Mouse (Mus musculus) midbrain, embryonic 11.5 days (tissue): ENCODE results near the gene Olfr1054. TPM values are rescaled to one million over a fixed set of nuclear protein-coding genes. Genes with fewer than 3 reads are reported as not detected.
"Not testable (repeated sequence)": the region's sequence is repeated elsewhere in the genome, so short reads cannot be mapped to it uniquely, and the experiment has no call there.

ENCODE experiments used
- ATAC-seq: fragments of 200-750 bp; cut with Nextera tagmentation; 2 replicates; pipeline ENCODE4 v1.8.0; 2017; ENCODE audit warnings: moderate TSS enrichment, moderate library complexity; ENCODE audit not compliant: low FRiP score
- DNase-seq: peaks from one replicate; pipeline ENCODE4 v3.0.0; 2015; ENCODE audit warnings: low spot score; ENCODE audit errors: missing footprints
- H3K27ac ChIP-seq: fragments of 300-500 bp; sonication (generic); 2 replicates; pipeline ENCODE4 v1.5.1; 2014; ENCODE audit warnings: low read depth, low read length
- H3K27me3 ChIP-seq: fragments of 300-500 bp; sonication (generic); 2 replicates; pipeline ENCODE4 v1.6.1; 2014; ENCODE audit warnings: mild to moderate bottlenecking, low read length, moderate library complexity, mixed read lengths; ENCODE audit not compliant: control insufficient read depth, insufficient read depth
- H3K36me3 ChIP-seq: fragments of 300-500 bp; sonication (generic); 2 replicates; pipeline ENCODE4 v1.6.1; 2014; ENCODE audit warnings: mild to moderate bottlenecking, low read length, moderate library complexity, mixed read lengths; ENCODE audit not compliant: control insufficient read depth, insufficient read depth
- H3K4me1 ChIP-seq: fragments of 300-500 bp; sonication (generic); 2 replicates; pipeline ENCODE4 v1.6.1; 2014; ENCODE audit warnings: low read length; ENCODE audit not compliant: control insufficient read depth, insufficient read depth
- H3K4me2 ChIP-seq: fragments of 300-500 bp; sonication (generic); 2 replicates; pipeline ENCODE4 v1.6.1; 2014; ENCODE audit warnings: mild to moderate bottlenecking, moderate library complexity
- H3K4me3 ChIP-seq: fragments of 300-500 bp; sonication (generic); 2 replicates; pipeline ENCODE4 v1.5.1; 2014; ENCODE audit warnings: low read depth, low read length
- H3K9ac ChIP-seq: fragments of 300-500 bp; sonication (generic); 2 replicates; pipeline ENCODE4 v1.6.1; 2014; ENCODE audit warnings: low read length
- H3K9me3 ChIP-seq: fragments of 300-500 bp; sonication (generic); 2 replicates; pipeline ENCODE4 v1.6.1; 2016; ENCODE audit warnings: low read length; ENCODE audit not compliant: control insufficient read depth
- WGBS: fragments of 180-500 bp; shearing (Covaris S2); extraction: QIAGEN DNeasy Blood & Tissue Kit; methylation state at CpG from one replicate; pipeline ENCODE4 v1.1.7; 2014; 5-methylcytosine and 5-hydroxymethylcytosine counted together
- polyA plus RNA-seq: library from polyadenylated mRNA; unstranded; fragments of >200 nt; fragmentation: Nextera tagmentation; extraction: Ambion mirVana; gene quantifications from 2 replicates; pipeline ENCODE4 v1.2.1, GENCODE M21; 2014

The Olfr1054 gene
- polyA plus RNA-seq, result not detected in 2 replicates

DNA sequence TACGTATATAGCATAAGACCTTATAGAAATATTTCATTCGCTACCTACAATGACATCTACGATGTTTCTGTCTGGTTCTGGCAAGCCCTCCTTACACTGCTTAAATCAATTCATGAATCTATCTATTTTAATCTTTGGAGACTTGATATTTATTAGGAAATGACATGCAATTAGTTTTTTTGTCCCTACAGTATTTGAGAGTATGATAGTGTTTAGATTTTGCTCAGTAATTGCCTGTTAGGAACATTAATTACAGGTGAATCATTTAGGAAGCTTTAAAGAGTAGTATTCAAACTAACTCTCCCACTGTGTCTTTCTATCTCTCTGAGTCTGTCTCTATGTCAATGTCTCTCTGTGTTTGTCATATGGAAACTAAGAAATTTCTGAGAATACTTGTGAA lies at the start of gene Olfr1054:
TSS of gene Olfr1054 (minus strand) at position 101 of the 400 bp plus-strand sequence.
- H3K9me3 ChIP-seq, result no peaks in the 10 kb centered on the region
- no peaks in the 10 kb centered on the region for H3K27me3 ChIP-seq
- H3K4me3 ChIP-seq, result no peak within 1 kb of the TSS
- no peak for DNase-seq
- no peaks in the 10 kb centered on the region for H3K36me3 ChIP-seq
- H3K27ac ChIP-seq, result no peak within 1 kb of the TSS
- no peak within 1 kb of the TSS for H3K9ac ChIP-seq
- WGBS, result 91% methylated on average over 3 of the region's 3 CpGs
- ATAC-seq, result no peak
- H3K4me2 ChIP-seq, result no peak within 1 kb of the TSS
- H3K4me1 ChIP-seq, result no peaks in the 10 kb centered on the region

DNA sequence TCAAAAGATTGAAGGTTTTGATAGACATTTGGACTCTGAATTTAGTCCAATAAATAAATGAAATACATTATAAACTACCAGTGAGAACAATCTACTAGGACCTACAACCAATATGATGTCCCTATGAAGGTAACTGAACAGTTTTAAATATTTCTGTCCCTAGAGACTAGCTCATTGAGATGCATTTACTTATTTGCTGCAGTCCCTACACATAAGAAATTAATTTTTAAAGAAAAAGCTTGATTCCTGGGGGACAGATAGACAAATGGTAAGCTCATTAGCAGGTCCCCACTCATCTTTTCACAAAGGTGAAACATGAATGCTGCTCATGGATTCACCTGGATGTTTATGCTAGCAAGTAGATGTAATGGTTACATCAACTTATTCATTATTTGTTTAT lies 43.1 kb upstream of the Olfr1054 start, which contains the start of gene Olfr1057:
TSS of gene Olfr1057 (minus strand) at position 101 of the 400 bp plus-strand sequence.
- Histone ChIP-seq H3K4me2 (no peak within 1 kb of the TSS), H3K9ac (no peak within 1 kb of the TSS), H3K27ac (no peak within 1 kb of the TSS), H3K4me3 (no peak within 1 kb of the TSS), H3K4me1 (no peaks in the 10 kb centered on the region), H3K9me3 (no peaks in the 10 kb centered on the region), H3K36me3 (no peaks in the 10 kb centered on the region), H3K27me3 (no peaks in the 10 kb centered on the region)
- DNase-seq (no peak), ATAC-seq (no peak)

DNA sequence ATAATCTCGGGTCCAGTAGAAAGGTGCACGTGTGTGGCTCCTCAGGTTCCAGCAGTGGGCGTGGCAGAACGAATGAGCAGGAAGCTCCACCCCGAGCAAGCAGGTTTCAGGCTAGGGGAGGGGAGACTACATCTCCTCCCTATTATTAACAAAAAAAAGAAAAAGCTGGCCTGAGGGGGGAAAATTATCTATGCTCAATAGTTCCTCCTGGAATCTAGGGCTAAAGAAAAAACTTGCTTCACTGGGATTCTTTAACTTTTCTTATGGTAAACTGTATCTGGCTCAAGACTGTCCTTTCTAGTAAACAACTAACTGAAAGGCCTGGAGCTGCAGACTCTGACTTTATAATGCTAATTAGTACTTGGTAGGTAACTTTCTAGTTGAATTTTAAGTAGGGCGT lies 31.1 kb upstream of the Olfr1054 start:
- H3K4me3 ChIP-seq, H3K36me3 ChIP-seq, ATAC-seq, H3K9ac ChIP-seq, H3K27me3 ChIP-seq, H3K4me1 ChIP-seq, H3K27ac ChIP-seq, DNase-seq, H3K9me3 ChIP-seq, H3K4me2 ChIP-seq: not testable (repeated sequence)
- no CpG with 5 or more reads among the region's 6 CpGs for WGBS

DNA sequence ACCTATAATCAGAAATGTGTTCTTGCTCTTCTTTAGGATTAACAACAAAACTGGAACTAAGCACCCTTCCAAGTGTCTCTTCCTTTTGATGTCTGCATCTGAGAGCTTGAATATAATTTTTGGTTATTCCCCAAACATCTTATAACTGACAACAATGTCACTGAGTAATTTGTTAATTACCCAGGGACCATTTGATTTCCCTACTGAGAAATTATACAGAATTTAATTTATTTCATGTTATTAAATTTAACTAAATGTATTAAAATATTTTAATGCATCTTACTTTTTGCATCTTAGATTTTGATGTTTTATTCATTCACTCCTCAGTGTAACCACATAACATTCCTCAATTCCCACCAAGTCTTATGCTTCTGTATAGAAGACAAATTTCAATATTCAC lies 27.1 kb upstream of the Olfr1054 start, which contains the start of gene Olfr1056:
TSS of gene Olfr1056 (minus strand) at position 101 of the 400 bp plus-strand sequence.
- ATAC-seq, result no peak

DNA sequence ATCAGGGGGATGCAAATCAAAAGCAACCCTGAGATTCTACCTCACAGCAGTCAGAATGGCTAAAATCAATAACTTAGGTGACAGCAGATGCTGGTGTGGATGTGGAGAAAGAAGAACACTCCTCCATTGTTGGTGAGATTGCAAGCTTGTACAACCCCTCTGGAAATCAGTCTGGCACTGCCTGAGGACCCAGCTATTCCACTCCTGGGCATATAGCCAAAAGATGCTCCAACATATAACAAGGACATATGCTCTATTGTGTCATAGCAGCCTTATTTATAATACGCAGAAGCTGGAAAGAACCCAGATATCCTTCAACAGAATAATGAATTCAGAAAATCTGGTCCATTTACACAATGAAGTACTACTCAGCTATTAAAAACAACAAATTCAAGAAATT lies 16.5 kb upstream of the Olfr1054 start:
- not testable (repeated sequence) for H3K27me3 ChIP-seq, H3K27ac ChIP-seq, ATAC-seq, H3K36me3 ChIP-seq, H3K9me3 ChIP-seq, H3K4me3 ChIP-seq, H3K4me2 ChIP-seq, DNase-seq, H3K9ac ChIP-seq, H3K4me1 ChIP-seq
- WGBS, result 93% methylated on average over 1 of the region's 1 CpGs

More for the DNA sequence above, 27.1 kb upstream of the Olfr1054 start, which contains the start of gene Olfr1056:
- H3K4me2 ChIP-seq, result no peak within 1 kb of the TSS
- no peak within 1 kb of the TSS for H3K4me3 ChIP-seq
- no peaks in the 10 kb centered on the region for H3K36me3 ChIP-seq
- no peak within 1 kb of the TSS for H3K27ac ChIP-seq
- H3K9ac ChIP-seq, result no peak within 1 kb of the TSS
- H3K27me3 ChIP-seq, result no peaks in the 10 kb centered on the region
- H3K4me1 ChIP-seq, result no peaks in the 10 kb centered on the region
- no peak for DNase-seq
- no peaks in the 10 kb centered on the region for H3K9me3 ChIP-seq

DNA sequence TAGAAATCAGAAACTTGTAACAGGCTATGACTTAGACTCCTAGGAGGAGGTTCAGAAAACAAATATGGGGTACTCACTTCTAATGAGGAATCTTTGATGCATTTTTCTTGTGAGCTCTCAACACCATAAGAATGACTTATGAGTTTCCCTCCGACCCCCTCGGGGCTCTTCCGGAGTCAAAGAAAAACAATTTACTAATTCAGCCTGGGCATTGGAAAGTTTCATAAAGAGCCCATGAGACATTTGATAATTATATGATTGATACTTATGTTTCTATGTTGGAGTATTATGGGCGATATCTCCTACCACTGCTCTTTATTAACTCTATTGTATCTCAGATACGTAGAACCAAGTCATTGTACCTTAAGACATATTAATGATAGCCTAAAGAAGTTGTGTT lies 15.0 kb upstream of the Olfr1054 start, which contains the start of gene Olfr1055:
TSS of gene Olfr1055 (minus strand) at position 101 of the 400 bp plus-strand sequence.
- WGBS, result 91% methylated on average over 5 of the region's 5 CpGs
- Histone ChIP-seq H3K4me1 (no peaks in the 10 kb centered on the region), H3K9me3 (no peaks in the 10 kb centered on the region), H3K4me2 (no peak within 1 kb of the TSS), H3K27me3 (no peaks in the 10 kb centered on the region), H3K9ac (no peak within 1 kb of the TSS), H3K27ac (no peak within 1 kb of the TSS), H3K36me3 (no peaks in the 10 kb centered on the region), H3K4me3 (no peak within 1 kb of the TSS)
- ATAC-seq (no peak), DNase-seq (no peak)

DNA sequence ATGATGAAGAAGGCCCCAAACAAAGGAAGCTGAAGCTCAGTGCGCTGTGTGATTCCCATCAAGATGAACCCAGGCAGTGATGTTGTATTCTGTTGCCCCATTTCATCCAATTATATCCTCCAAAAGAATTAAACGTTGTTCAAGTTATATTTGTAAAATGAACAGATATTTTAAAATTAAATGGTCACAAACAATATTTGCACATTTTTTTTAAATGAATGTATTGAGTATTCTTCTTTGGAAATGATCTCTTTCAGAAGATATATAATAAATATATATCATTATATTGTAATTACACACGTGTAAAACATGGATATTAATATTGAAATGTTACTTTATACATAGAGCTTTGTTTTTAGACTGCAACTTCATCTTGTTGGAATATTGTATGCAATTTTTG lies 20.0 kb downstream of the Olfr1054 start, which contains the start of gene Olfr1053:
TSS of gene Olfr1053 (minus strand) at position 101 of the 400 bp plus-strand sequence.
- Histone ChIP-seq H3K9ac (no peak within 1 kb of the TSS), H3K27me3 (no peaks in the 10 kb centered on the region), H3K4me1 (no peaks in the 10 kb centered on the region), H3K27ac (no peak within 1 kb of the TSS), H3K9me3 (no peaks in the 10 kb centered on the region), H3K4me3 (no peak within 1 kb of the TSS), H3K36me3 (no peaks in the 10 kb centered on the region), H3K4me2 (no peak within 1 kb of the TSS)
- 67% methylated on average over 3 of the region's 3 CpGs for WGBS
- no peak for ATAC-seq
- no peak for DNase-seq

DNA sequence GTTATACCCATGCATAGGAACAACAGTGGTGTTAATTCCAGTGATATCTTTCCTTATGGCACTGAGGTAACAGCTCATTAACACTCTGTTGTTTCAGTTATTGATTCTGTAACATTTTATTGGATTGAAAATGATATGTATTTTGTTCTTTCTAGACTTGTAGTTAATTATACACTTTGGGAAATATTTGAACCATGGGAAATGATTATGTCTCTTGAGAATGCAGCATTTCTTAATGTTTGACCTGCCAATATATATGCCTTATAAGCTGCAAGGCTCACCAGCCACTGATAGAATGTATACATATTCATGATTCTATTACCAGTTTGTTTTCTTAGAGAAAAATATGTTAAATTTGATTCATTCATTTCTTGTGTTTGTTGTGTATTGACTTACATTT lies 43.1 kb downstream of the Olfr1054 start, which contains the start of gene Olfr1052:
TSS of gene Olfr1052 (plus strand) at position 301 of the 400 bp plus-strand sequence.
- no peaks in the 10 kb centered on the region for H3K4me1 ChIP-seq
- H3K27ac ChIP-seq, result no peak within 1 kb of the TSS
- H3K36me3 ChIP-seq, result no peaks in the 10 kb centered on the region
- H3K9me3 ChIP-seq, result no peaks in the 10 kb centered on the region
- no peak for DNase-seq
- no peak for ATAC-seq
- H3K4me2 ChIP-seq, result no peak within 1 kb of the TSS
- H3K4me3 ChIP-seq, result no peak within 1 kb of the TSS
- H3K27me3 ChIP-seq, result no peaks in the 10 kb centered on the region
- no peak within 1 kb of the TSS for H3K9ac ChIP-seq
